Mouse (Mus musculus) pancreas, adult 10 weeks (tissue): ENCODE measurements around the gene Mettl6. TPM values are rescaled to one million over a fixed set of nuclear protein-coding genes. Genes with fewer than 3 reads are reported as not detected.

Experiments
- polyA plus RNA-seq: library from polyadenylated mRNA; stranded (reverse); fragments of 350-450 nt; fragmentation: Illumina TruSeq; extraction: RNeasy Lipid Tissue Mini Kit (QIAGEN cat#74804); gene quantifications from one replicate; pipeline ENCODE4 v1.2.3, GENCODE M21; 2015; ENCODE audit warnings: low read depth, low replicate concordance; ENCODE audit not compliant: insufficient read depth

Gene Mettl6
- 5.1 TPM for polyA plus RNA-seq

GRCm38 (mm10) chr14:31494975-31495455, at the start of gene Mettl6:
Gene Mettl6 (minus strand): TSS chr14:31495040.

GRCm38 (mm10) chr14:31494349-31494974, 378 bp downstream of the Mettl6 start, which contains the start of gene Eaf1:
Gene Eaf1 (plus strand): TSS chr14:31494399.

GRCm38 (mm10) chr14:31435930-31436693, 58.7 kb downstream of the Mettl6 start, which contains the start of gene Sh3bp5:
Gene Sh3bp5 (minus strand): TSS chr14:31436078.

Other genes starting within 250 kb of the Mettl6 start
- gene Phf7, start 243.7 kb downstream of the Mettl6 start, polyA plus RNA-seq = 5.2 TPM
- gene Bap1, start 243.6 kb downstream of the Mettl6 start, polyA plus RNA-seq = 9.0 TPM
- 0.37 TPM for gene Dnah1, start 171.1 kb downstream of the Mettl6 start, polyA plus RNA-seq
- 11.4 TPM for gene Capn7, start 158.4 kb downstream of the Mettl6 start, polyA plus RNA-seq
- 11.0 TPM for gene Sh3bp5, start 59.0 kb downstream of the Mettl6 start, polyA plus RNA-seq
- gene Eaf1, start 641 bp downstream of the Mettl6 start, polyA plus RNA-seq = 8.0 TPM
- gene Colq, start 96.3 kb upstream of the Mettl6 start, polyA plus RNA-seq = 0.28 TPM
- not detected for gene Gm49387, start 145.8 kb upstream of the Mettl6 start, polyA plus RNA-seq
- gene Btd, start 146.0 kb upstream of the Mettl6 start, polyA plus RNA-seq = 5.7 TPM
- 2.8 TPM for gene Hacl1, start 146.2 kb upstream of the Mettl6 start, polyA plus RNA-seq